Mouse (Mus musculus) thymus, adult 18-20 months (tissue): ENCODE data around the gene Nelfa.
"Not testable (repeated sequence)": the region's sequence is repeated elsewhere in the genome, so short reads cannot be mapped to it uniquely, and the experiment has no call there.

ENCODE experiments used
- DNase-seq, 2 experiments: peaks; one replicate each; pipeline ENCODE4 v3.0.0; 2022; ENCODE audit warnings: mixed read lengths in 2 of 2

Gene Nelfa

GRCm38 (mm10) chr5:33916616-33917015, 19.6 kb downstream of the Nelfa start:
- not testable (repeated sequence) for DNase-seq

GRCm38 (mm10) chr5:33915031-33915430, 21.2 kb downstream of the Nelfa start:
- DNase-seq = not testable (repeated sequence)

GRCm38 (mm10) chr5:33903176-33903575, 33.0 kb downstream of the Nelfa start:
- no peak for DNase-seq

- DNase-seq = no peak
Observed at GRCm38 (mm10) chr5:33902696-33903095, 33.5 kb downstream of the Nelfa start.

GRCm38 (mm10) chr5:33901278-33901677, 34.9 kb downstream of the Nelfa start:
- DNase-seq = no peak

- no peak for DNase-seq
Observed at GRCm38 (mm10) chr5:33900701-33901263, 35.4 kb downstream of the Nelfa start.

- DNase-seq = no peak
Observed at GRCm38 (mm10) chr5:33900101-33900500, 36.1 kb downstream of the Nelfa start.

GRCm38 (mm10) chr5:33899245-33899644, 37.0 kb downstream of the Nelfa start:
- DNase-seq = no peak

GRCm38 (mm10) chr5:33898671-33899070, 37.5 kb downstream of the Nelfa start:
- no peak for DNase-seq

- no peak for DNase-seq
Observed at GRCm38 (mm10) chr5:33897158-33897557, 39.1 kb downstream of the Nelfa start.

GRCm38 (mm10) chr5:33895116-33895515, 41.1 kb downstream of the Nelfa start:
- DNase-seq = no peak

- no peak for DNase-seq
Observed at GRCm38 (mm10) chr5:33893406-33893805, 42.8 kb downstream of the Nelfa start.

- no peak for DNase-seq
Observed at GRCm38 (mm10) chr5:33881118-33881517, 55.1 kb downstream of the Nelfa start.

- DNase-seq = no peak
Observed at GRCm38 (mm10) chr5:33875472-33875871, 60.7 kb downstream of the Nelfa start.

GRCm38 (mm10) chr5:33857693-33858092, 78.5 kb downstream of the Nelfa start:
- no peak for DNase-seq

GRCm38 (mm10) chr5:33854019-33854418, 82.2 kb downstream of the Nelfa start:
- no peak for DNase-seq

- DNase-seq = no peak
Observed at GRCm38 (mm10) chr5:33853086-33853485, 83.1 kb downstream of the Nelfa start.

GRCm38 (mm10) chr5:33851466-33851865, 84.7 kb downstream of the Nelfa start:
- DNase-seq = peak; percentile 53 to 70
